Mouse (Mus musculus): Measurements from ENCODE around the gene Galk2.

- TF ChIP-seq POLR2A (IDR thresholded peaks at IDR 0.05; ENCODE audit: borderline replicate concordance, control insufficient read depth, low read depth, low read length) (no peak), CTCF (IDR thresholded peaks at IDR 0.05; ENCODE audit: control insufficient read depth, insufficient read depth, low read length) (no peak)
Observed at GRCm38 (mm10) chr2:125851237-125851636, 7.7 kb upstream of the Galk2 start.
